22 mouse cellular contexts compared by ENCODE assay signal in the genomic region with DNA sequence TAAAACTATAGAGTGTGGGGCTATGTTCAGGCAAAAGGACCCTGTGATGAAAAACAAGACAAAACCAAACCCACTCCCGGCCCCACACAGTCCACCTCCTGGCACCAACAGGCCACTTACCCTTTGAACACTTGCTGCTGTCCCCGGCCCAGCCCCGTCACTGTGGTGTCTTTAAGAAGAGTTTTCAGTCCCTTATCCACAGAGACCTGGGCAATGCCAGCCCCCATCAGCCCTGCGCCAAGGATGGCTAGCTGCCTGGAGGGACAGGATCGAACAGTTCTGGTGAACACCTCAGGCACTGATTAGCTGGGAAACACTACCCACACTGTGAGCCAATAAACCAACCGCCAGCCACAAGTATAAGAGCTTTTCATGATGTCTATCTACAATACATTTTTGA. TPM values are rescaled to one million over a fixed set of nuclear protein-coding genes. Genes with fewer than 3 reads are reported as not detected.
"Had no signal": no experiment of that assay in that cellular context is flagged by ENCODE, and none has a peak within 500 bp of the region (broad histone marks: within the 10 kb centered on the region; RNA-seq: fewer than 3 reads in every experiment).

No protein-coding gene starts in this region.

- H3K9ac ChIP-seq: neural tube, embryonic 15.5 days; stomach, embryonic 15.5 days had no signal

- H3K27ac ChIP-seq: neural tube, embryonic 15.5 days; stomach, embryonic 15.5 days; stomach, postnatal 0 days had no signal

- H3K4me1 ChIP-seq: stomach, embryonic 15.5 days had no signal

- H3K4me2 ChIP-seq: neural tube, embryonic 15.5 days; stomach, embryonic 15.5 days had no signal

- H3K9me3 ChIP-seq: neural tube, embryonic 15.5 days; stomach, embryonic 15.5 days had no signal

- DNase-seq: right cerebral cortex, adult 18-20 months; right cerebral cortex, postnatal 14 days; right cerebral cortex, postnatal 25 days; right cerebral cortex, postnatal 4 days; spleen, adult 18-20 months; thymus, adult 18-20 months; thymus, adult 2 months; thymus, postnatal 14 days; thymus, postnatal 25 days; thymus, postnatal 36 days; thymus, postnatal 4 days had no signal

- H3K4me3 ChIP-seq: neural tube, embryonic 15.5 days; stomach, embryonic 15.5 days had no signal

- H3K27me3 ChIP-seq: neural tube, embryonic 15.5 days; stomach, embryonic 15.5 days had no signal

RNA-seq across cellular contexts. Expression of gene 3110082J24Rik, which starts 22.8 kb away (rescaled TPM):
- total RNA-seq: neutrophil, adult 5-6 weeks had no signal
- polyA plus RNA-seq: small intestine, adult 2 months; spleen, adult 2 months; stomach, embryonic 14.5 days; stomach, embryonic 15.5 days; stomach, embryonic 16.5 days; stomach, postnatal 0 days; testis, adult 2 months; thymus, adult 2 months; thymus, postnatal 0 days; urinary bladder, adult 2 months had no signal

RNA-seq across cellular contexts. Expression of gene Garem2, which starts 23.7 kb away (rescaled TPM):
- total RNA-seq: neutrophil, adult 5-6 weeks had no signal
- polyA plus RNA-seq: spleen, adult 2 months had no signal
